Mouse (Mus musculus): Measurements from ENCODE around the gene Tmem35b. TPM values are rescaled to one million over a fixed set of nuclear protein-coding genes. Genes with fewer than 3 reads are reported as not detected.

Gene Tmem35b
- polyA plus RNA-seq, 1 experiment from 2014 or later, result 21.5 TPM

Other genes with a start within 250 kb of the Tmem35b start
- 30.0 and 31.4 TPM in 2 replicates for gene Zmym4, start 155.6 kb upstream of the Tmem35b start, polyA plus RNA-seq (2015; fragmentation: Nextera tagmentation; extraction: Ambion mirVana)
- 89.3 and 89.9 TPM in 2 replicates for gene Sfpq, start 102.4 kb upstream of the Tmem35b start, polyA plus RNA-seq (2015; fragmentation: Nextera tagmentation; extraction: Ambion mirVana)
- 21.2 and 24.4 TPM in 2 replicates for gene Zmym1, start 62.5 kb upstream of the Tmem35b start, polyA plus RNA-seq (2015; fragmentation: Nextera tagmentation; extraction: Ambion mirVana)
- gene Zmym6, start 46.3 kb upstream of the Tmem35b start, polyA plus RNA-seq (2015; fragmentation: Nextera tagmentation; extraction: Ambion mirVana), result 29.5 and 33.1 TPM in 2 replicates
- gene Dlgap3, start 45.5 kb downstream of the Tmem35b start, polyA plus RNA-seq (2015; fragmentation: Nextera tagmentation; extraction: Ambion mirVana), result 13.1 and 13.4 TPM in 2 replicates
- 55.6 and 56.1 TPM in 2 replicates for gene Smim12, start 120.1 kb downstream of the Tmem35b start, polyA plus RNA-seq (2015; fragmentation: Nextera tagmentation; extraction: Ambion mirVana)
- gene Gja4, start 190.3 kb downstream of the Tmem35b start, polyA plus RNA-seq (2015; fragmentation: Nextera tagmentation; extraction: Ambion mirVana), result 20.6 and 23.4 TPM in 2 replicates
- 0.30 and 0.54 TPM in 2 replicates for gene Gjb3, start 207.2 kb downstream of the Tmem35b start, polyA plus RNA-seq (2015; fragmentation: Nextera tagmentation; extraction: Ambion mirVana)
- 0.26 TPM in 1 of 2 replicates, not detected in the other for gene Gjb4, start 230.4 kb downstream of the Tmem35b start, polyA plus RNA-seq (2015; fragmentation: Nextera tagmentation; extraction: Ambion mirVana)
- 0.18 and 0.25 TPM in 2 replicates for gene Gjb5, start 234.5 kb downstream of the Tmem35b start, polyA plus RNA-seq (2015; fragmentation: Nextera tagmentation; extraction: Ambion mirVana)